Mouse (Mus musculus) spleen, embryonic (tissue): ENCODE measurements around the gene Fam71f1.

Source experiments
- CTCF ChIA-PET: fragments of 350-600 bp; sonication (Branson Sonifier 250); formaldehyde crosslinking; loops from one replicate; lab custom pipeline; 2022; lab: Charles Lee

Gene Fam71f1

GRCm38 (mm10) chr6:29322735-29323134 is 3.8 kb downstream of the Fam71f1 start:
- CTCF ChIA-PET: no interaction called here

GRCm38 (mm10) chr6:29326961-29327360 is 8.0 kb downstream of the Fam71f1 start:
- CTCF ChIA-PET: no interaction called here

GRCm38 (mm10) chr6:29329514-29329913 is 10.6 kb downstream of the Fam71f1 start:
- CTCF ChIA-PET: interaction anchor here (0.6 kb wide), 1 partner anchor 1621 kb away, joined by 7 read pairs; no protein-coding TSS in a partner anchor

GRCm38 (mm10) chr6:29346512-29346911 is 27.6 kb downstream of the Fam71f1 start:
- CTCF ChIA-PET: interaction anchor here (0.6 kb wide), 1 partner anchor 825 kb away, joined by 6 read pairs; no protein-coding TSS in a partner anchor

- CTCF ChIA-PET: interaction anchor here (0.6 kb wide), 1 partner anchor 825 kb away, joined by 6 read pairs; no protein-coding TSS in a partner anchor
These were observed 28.2 kb downstream of the Fam71f1 start for GRCm38 (mm10) chr6:29347189-29347588.

GRCm38 (mm10) chr6:29347665-29348370 is 28.9 kb downstream of the Fam71f1 start, which contains the start of gene Calu:
TSS of gene Calu (plus strand) at chr6:29348069.
- CTCF ChIA-PET: interaction anchor here (0.7 kb wide), 1 partner anchor 183 kb away, joined by 3 read pairs; the partner anchor contains the start of gene Rbm28

GRCm38 (mm10) chr6:29348371-29348724 is 29.4 kb downstream of the Fam71f1 start:
- CTCF ChIA-PET: interaction anchor here (0.7 kb wide), 1 partner anchor 184 kb away, joined by 3 read pairs; the partner anchor contains the start of gene Rbm28

- CTCF ChIA-PET: no interaction called here
These were observed 32.7 kb downstream of the Fam71f1 start for GRCm38 (mm10) chr6:29351613-29352012.

- CTCF ChIA-PET: interaction anchor here (0.5 kb wide), 1 partner anchor 763 kb away, joined by 3 read pairs; no protein-coding TSS in a partner anchor
These were observed 33.9 kb downstream of the Fam71f1 start for GRCm38 (mm10) chr6:29352816-29353215.

- CTCF ChIA-PET: no interaction called here
These were observed 40.4 kb downstream of the Fam71f1 start for GRCm38 (mm10) chr6:29359386-29359785.

- CTCF ChIA-PET: no interaction called here
These were observed 41.3 kb downstream of the Fam71f1 start for GRCm38 (mm10) chr6:29360211-29360610.

GRCm38 (mm10) chr6:29362246-29363128 is 43.5 kb downstream of the Fam71f1 start:
- CTCF ChIA-PET: interaction anchor here (0.5 to 0.6 kb wide), 2 partner anchors 464 to 1620 kb away, joined by 3 to 5 read pairs; no protein-coding TSS in a partner anchor

GRCm38 (mm10) chr6:29363129-29363515 is 44.2 kb downstream of the Fam71f1 start:
- CTCF ChIA-PET: no interaction called here

GRCm38 (mm10) chr6:29365277-29365676 is 46.3 kb downstream of the Fam71f1 start:
- CTCF ChIA-PET: no interaction called here

GRCm38 (mm10) chr6:29377386-29377785 is 58.4 kb downstream of the Fam71f1 start:
- CTCF ChIA-PET: no interaction called here

- CTCF ChIA-PET: no interaction called here
These were observed 59.7 kb downstream of the Fam71f1 start for GRCm38 (mm10) chr6:29378678-29379077.

GRCm38 (mm10) chr6:29379954-29380353 is 61.0 kb downstream of the Fam71f1 start:
- CTCF ChIA-PET: no interaction called here

- CTCF ChIA-PET: no interaction called here
These were observed 63.5 kb downstream of the Fam71f1 start for GRCm38 (mm10) chr6:29382442-29382841.
